Mouse (Mus musculus) embryonic facial prominence, embryonic 11.5 days (tissue): ENCODE results near the gene Zfyve16. TPM values are rescaled to one million over a fixed set of nuclear protein-coding genes. Genes with fewer than 3 reads are reported as not detected.

Experiments used
- ATAC-seq: fragments of 200-750 bp; cut with Nextera tagmentation; replicated peaks from 2 replicates; pipeline ENCODE4 v1.8.0; 2017; ENCODE audit warnings: low read depth; ENCODE audit not compliant: insufficient number of reproducible peaks, low FRiP score, low TSS enrichment
- DNase-seq: peaks from one replicate; pipeline ENCODE4 v3.0.0-alpha.2; 2015; ENCODE audit warnings: low spot score
- H3K27ac ChIP-seq: fragments of 300-500 bp; sonication (generic); replicated peaks from 2 replicates; pipeline ENCODE4 v1.5.1; 2014; ENCODE audit warnings: mild to moderate bottlenecking, low read depth, low read length, control low read depth
- H3K27me3 ChIP-seq: fragments of 300-500 bp; sonication (generic); 2 replicates; pipeline ENCODE4 v1.6.1; 2014; ENCODE audit warnings: mild to moderate bottlenecking, low read length, moderate library complexity, mixed read lengths; ENCODE audit not compliant: control insufficient read depth, insufficient read depth
- H3K36me3 ChIP-seq: fragments of 300-500 bp; sonication (generic); replicated peaks from 2 replicates; pipeline ENCODE4 v1.6.1; 2014; ENCODE audit warnings: low read depth, mild to moderate bottlenecking, low read length, moderate library complexity, mixed read lengths; ENCODE audit not compliant: control insufficient read depth, insufficient read depth
- H3K4me1 ChIP-seq: fragments of 300-500 bp; sonication (generic); 2 replicates; pipeline ENCODE4 v1.6.1; 2014; ENCODE audit warnings: low read length, mixed read lengths; ENCODE audit not compliant: control insufficient read depth, insufficient read depth
- H3K4me2 ChIP-seq: fragments of 300-500 bp; sonication (generic); 2 replicates; pipeline ENCODE4 v1.6.1; 2014; ENCODE audit warnings: low read depth, mild to moderate bottlenecking, control low read depth, low read length, moderate library complexity
- H3K4me3 ChIP-seq: fragments of 300-500 bp; sonication (generic); 2 replicates; pipeline ENCODE4 v1.5.1; 2014; ENCODE audit warnings: low read depth, low read length, control low read depth
- H3K9ac ChIP-seq: fragments of 300-500 bp; sonication (generic); replicated peaks from 2 replicates; pipeline ENCODE4 v1.6.1; 2014; ENCODE audit warnings: mild to moderate bottlenecking, control low read depth, low read length
- H3K9me3 ChIP-seq: fragments of 300-500 bp; sonication (generic); replicated peaks from 2 replicates; pipeline ENCODE4 v1.6.1; 2016; ENCODE audit warnings: mild to moderate bottlenecking, low read length, inconsistent platforms, mixed read lengths; ENCODE audit not compliant: control insufficient read depth
- WGBS: fragments of 180-500 bp; shearing (Covaris S2); extraction: QIAGEN DNeasy Blood & Tissue Kit; methylation state at CpG from one replicate; pipeline ENCODE4 v1.1.7; 2014; 5-methylcytosine and 5-hydroxymethylcytosine counted together
- polyA plus RNA-seq: library from polyadenylated mRNA; unstranded; fragments of >200 nt; fragmentation: Nextera tagmentation; extraction: Ambion mirVana; gene quantifications from 2 replicates; pipeline ENCODE4 v1.2.1, GENCODE M21; 2014

Gene Zfyve16
- polyA plus RNA-seq, 1 experiment from 2014 or later: 18.5 TPM

- Histone ChIP-seq H3K4me1 (no peaks in the 10 kb centered on the region), H3K9ac (no peak overlapping the region), H3K9me3 (no peaks in the 10 kb centered on the region), H3K36me3 (no peaks in the 10 kb centered on the region), H3K4me2 (no peak overlapping the region), H3K27ac (no peak overlapping the region), H3K27me3 (no peaks in the 10 kb centered on the region), H3K4me3 (no peak overlapping the region)
- ATAC-seq: no peak
- no peak for DNase-seq
- WGBS: 86% methylated on average over 7 of the region's 7 CpGs
Observed at GRCm38 (mm10) chr13:92446872-92447271, 83.8 kb downstream of the Zfyve16 start.

GRCm38 (mm10) chr13:92440286-92440685, 90.4 kb downstream of the Zfyve16 start:
- DNase-seq: no peak
- ATAC-seq: no peak

GRCm38 (mm10) chr13:92438656-92439055, 92.0 kb downstream of the Zfyve16 start:
- Histone ChIP-seq H3K4me1 (no peaks in the 10 kb centered on the region), H3K9ac (no peak overlapping the region), H3K4me3 (no peak overlapping the region), H3K4me2 (no peak overlapping the region), H3K27ac (no peak overlapping the region), H3K27me3 (no peaks in the 10 kb centered on the region), H3K9me3 (no peaks in the 10 kb centered on the region), H3K36me3 (no peaks in the 10 kb centered on the region)
- 88% methylated on average over 10 of the region's 10 CpGs for WGBS
- ATAC-seq (no peak), DNase-seq (no peak)

More at GRCm38 (mm10) chr13:92440286-92440685, 90.4 kb downstream of the Zfyve16 start:
- WGBS: 76% methylated on average over 13 of the region's 13 CpGs
- Histone ChIP-seq H3K27me3 (no peaks in the 10 kb centered on the region), H3K36me3 (no peaks in the 10 kb centered on the region), H3K4me3 (no peak overlapping the region), H3K27ac (no peak overlapping the region), H3K9me3 (no peaks in the 10 kb centered on the region), H3K9ac (no peak overlapping the region), H3K4me2 (no peak overlapping the region), H3K4me1 (no peaks in the 10 kb centered on the region)

Other genes with a start within 250 kb of the Zfyve16 start
- gene Gm20379, start 224.9 kb downstream of the Zfyve16 start, polyA plus RNA-seq: 0.82 and 0.87 TPM in 2 replicates
- gene Dhfr, start 176.1 kb downstream of the Zfyve16 start, polyA plus RNA-seq: 25.5 and 28.1 TPM in 2 replicates
- 38.5 and 45.6 TPM in 2 replicates for gene Msh3, start 175.9 kb downstream of the Zfyve16 start, polyA plus RNA-seq
- gene Ankrd34b, start 105.0 kb downstream of the Zfyve16 start, polyA plus RNA-seq: not detected in 2 replicates
- gene Fam151b, start 46.9 kb downstream of the Zfyve16 start, polyA plus RNA-seq: not detected in 2 replicates
- not detected in 2 replicates for gene Spz1, start 45.3 kb upstream of the Zfyve16 start, polyA plus RNA-seq
- 7.7 and 9.8 TPM in 2 replicates for gene Serinc5, start 80.2 kb upstream of the Zfyve16 start, polyA plus RNA-seq